Mouse (Mus musculus) embryonic stem cell, embryonic (primary cell): ENCODE measurements at regions not wholly inside any gene's neighbourhood (a gene's known extent, or its start where the extent isn't known, plus 50 kb on each side); places are given as distances from the start of the nearest gene placed in this dataset.

Source experiments
- CTCF ChIA-PET, 4 experiments: fragments of 300-600 bp in 2 of 4; fragments of 350-600 bp in 2 of 4; sonication (Branson Sonifier 250); formaldehyde crosslinking; loops; one replicate each; lab custom pipeline; 2022; ENCODE audit warnings: inconsistent platforms in 2 of 4; lab: Charles Lee
- POLR2A ChIA-PET, 4 experiments: fragments of 300-600 bp in 2 of 4; fragments of 350-600 bp in 2 of 4; sonication (Branson Sonifier 250); formaldehyde crosslinking; loops; one replicate each; lab custom pipeline; 2022; ENCODE audit warnings: antibody characterized with exemption in 4 of 4, inconsistent platforms in 1 of 4; lab: Charles Lee

DNA sequence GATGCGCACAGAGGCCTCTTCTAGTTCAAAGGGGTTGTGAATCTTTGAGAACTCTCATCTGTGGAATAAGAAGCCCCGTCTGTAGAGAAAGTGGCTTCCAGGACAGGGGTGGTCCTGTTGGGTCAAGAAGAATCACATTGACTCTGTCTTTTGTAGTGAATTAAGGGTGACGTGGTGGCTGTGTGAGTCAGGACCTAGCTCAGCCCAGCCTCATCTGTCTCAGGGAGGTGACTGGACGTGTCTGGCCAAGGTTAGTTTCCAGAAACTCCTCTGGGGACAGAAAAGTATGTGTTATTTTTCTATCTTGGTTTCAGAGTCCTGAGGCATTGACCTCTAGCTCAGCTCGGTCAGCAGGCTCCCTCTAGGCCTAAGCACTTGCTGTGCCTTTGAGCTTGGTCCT is 73.3 kb upstream of the Lep start:
- CTCF ChIA-PET = interaction anchor here (0.5 to 2.2 kb wide), 5 partner anchors 31 to 281 kb away, joined by 3 to 9 read pairs (median 5); no protein-coding TSS in a partner anchor
- POLR2A ChIA-PET = no interaction called here

DNA sequence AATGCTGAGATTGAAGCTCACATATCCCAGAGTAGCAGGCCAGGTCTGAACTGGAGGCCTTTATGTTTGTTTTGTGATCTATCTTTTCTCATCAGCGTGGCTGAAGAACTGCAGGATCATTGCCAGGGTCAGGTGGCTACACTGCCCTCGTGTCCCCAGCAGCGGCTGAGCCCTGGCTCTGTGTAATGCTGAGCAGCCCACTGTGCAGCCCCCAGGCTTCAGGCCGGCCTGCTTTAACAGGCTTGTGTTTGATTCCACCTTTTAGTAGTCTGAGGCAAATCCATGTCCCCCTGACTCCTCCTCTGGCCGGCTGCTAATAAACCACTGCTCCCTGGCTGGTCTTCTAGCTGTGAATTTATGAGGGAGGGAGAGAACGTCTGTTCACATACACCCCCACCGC is 72.6 kb upstream of the Lep start:
- CTCF ChIA-PET = interaction anchor here in 3 of 4 experiments (0.5 to 2.2 kb wide), 4 partner anchors 32 to 281 kb away, joined by 4 to 9 read pairs (median 6); no protein-coding TSS in a partner anchor
- POLR2A ChIA-PET = interaction anchor here in 2 of 4 experiments (0.8 to 3.4 kb wide), 3 partner anchors 30 to 507 kb away, joined by 3 to 14 read pairs (median 4); no protein-coding TSS in a partner anchor

DNA sequence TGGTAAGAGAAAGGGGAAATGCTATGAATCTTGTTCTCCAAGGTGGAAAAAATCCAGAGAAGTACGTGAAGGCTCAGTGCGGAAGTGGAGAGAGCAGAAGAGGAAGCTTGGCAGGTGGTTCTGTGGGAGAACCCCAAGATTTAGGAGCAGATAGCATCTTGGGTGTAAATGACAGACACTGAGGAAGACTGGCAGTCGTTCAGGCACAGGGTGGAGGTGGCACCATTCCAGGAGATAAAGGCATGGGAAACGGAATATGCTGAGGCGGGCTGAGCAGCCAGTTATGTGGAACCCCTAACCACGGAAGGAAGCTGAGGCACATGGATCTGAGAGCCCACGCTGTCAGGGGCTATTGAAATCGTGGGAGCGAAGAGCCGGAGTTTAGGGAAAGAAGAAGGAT is 70.6 kb upstream of the Lep start:
- CTCF ChIA-PET = interaction anchor here in 1 of 4 experiments (1.9 kb wide), 1 partner anchor 34 kb away, joined by 4 read pairs; no protein-coding TSS in a partner anchor
- POLR2A ChIA-PET = interaction anchor here in 2 of 4 experiments (0.6 to 3.4 kb wide), 5 partner anchors 9 to 35 kb away, joined by 3 to 14 read pairs (median 6); no protein-coding TSS in a partner anchor

DNA sequence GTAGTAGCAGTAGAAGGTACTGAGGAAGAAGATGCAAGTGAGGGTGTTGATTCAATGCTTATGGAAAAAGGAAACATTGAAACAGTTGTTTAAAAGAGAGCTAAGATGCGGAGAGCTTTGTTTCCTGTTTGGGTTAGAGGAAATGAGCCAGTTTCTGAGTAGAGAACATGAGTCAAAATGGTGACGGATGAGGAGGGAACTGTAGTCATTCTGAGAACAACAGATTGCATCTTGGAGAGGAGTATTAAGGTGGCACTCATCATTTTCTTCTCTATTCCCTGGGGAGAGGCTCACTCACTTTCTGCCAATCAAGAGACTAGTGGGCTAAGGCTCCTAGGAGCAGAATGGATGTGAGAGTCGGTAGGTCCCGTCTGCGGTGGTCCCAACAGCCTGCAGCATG is 69.8 kb upstream of the Lep start:
- CTCF ChIA-PET = interaction anchor here in 2 of 4 experiments (0.6 to 1.9 kb wide), 4 partner anchors 34 to 59 kb away, joined by 3 to 4 read pairs (median 4); no protein-coding TSS in a partner anchor
- POLR2A ChIA-PET = interaction anchor here in 2 of 4 experiments (0.6 to 3.4 kb wide), 5 partner anchors 10 to 58 kb away, joined by 3 to 14 read pairs (median 6); no protein-coding TSS in a partner anchor

DNA sequence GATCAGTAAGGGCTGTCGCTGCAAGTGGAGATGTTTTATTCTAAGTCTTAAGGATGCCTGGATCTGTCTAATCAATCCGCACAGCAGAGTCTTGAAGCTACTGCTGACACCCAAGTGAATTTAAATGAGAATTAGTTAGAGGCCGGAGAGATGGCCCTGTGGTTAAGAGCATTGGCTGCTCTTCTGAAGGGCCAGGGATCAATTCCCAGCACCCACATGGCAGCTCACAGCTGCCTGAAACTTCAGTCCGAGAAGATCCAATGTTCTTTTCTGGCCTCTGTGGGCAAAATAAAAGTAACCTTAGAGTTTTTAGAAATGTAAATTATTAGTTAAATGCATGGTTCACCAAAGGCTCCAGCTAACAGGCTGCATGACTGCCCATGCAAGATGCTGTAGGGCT is 65.5 kb upstream of the Lep start:
- CTCF ChIA-PET = interaction anchor here (0.5 to 2.0 kb wide), 11 partner anchors 8 to 329 kb away, joined by 3 to 8 read pairs (median 4); no protein-coding TSS in a partner anchor
- POLR2A ChIA-PET = interaction anchor here in 2 of 4 experiments (0.6 to 4.3 kb wide), 13 partner anchors 8 to 56 kb away, joined by 3 to 26 read pairs (median 4); no protein-coding TSS in a partner anchor

DNA sequence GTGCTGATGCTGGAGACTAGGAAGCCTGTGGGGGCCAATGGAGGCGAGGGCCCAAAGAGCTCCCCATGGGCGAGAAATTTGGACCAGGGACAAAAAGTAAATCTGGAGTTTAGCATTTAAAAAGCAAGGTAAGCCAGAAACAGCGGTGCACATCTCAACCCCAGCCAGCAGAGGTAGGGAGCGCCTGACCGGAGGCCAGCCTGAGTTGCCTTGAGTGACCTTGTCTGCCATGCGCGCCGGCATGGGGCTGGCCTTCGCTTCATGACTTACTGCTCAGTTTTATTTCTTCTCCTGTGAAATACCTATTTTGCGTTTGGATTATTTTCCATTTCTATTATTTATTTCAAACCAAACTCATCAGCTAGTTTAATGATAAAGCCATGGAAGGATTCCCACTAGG is 64.3 kb upstream of the Lep start:
- POLR2A ChIA-PET = interaction anchor here in 2 of 4 experiments (1.1 to 4.3 kb wide), 6 partner anchors 8 to 28 kb away, joined by 3 to 26 read pairs (median 5); no protein-coding TSS in a partner anchor
- CTCF ChIA-PET = interaction anchor here in 2 of 4 experiments (0.5 to 1.0 kb wide), 2 partner anchors 38 to 525 kb away, joined by 3 read pairs; no protein-coding TSS in a partner anchor

DNA sequence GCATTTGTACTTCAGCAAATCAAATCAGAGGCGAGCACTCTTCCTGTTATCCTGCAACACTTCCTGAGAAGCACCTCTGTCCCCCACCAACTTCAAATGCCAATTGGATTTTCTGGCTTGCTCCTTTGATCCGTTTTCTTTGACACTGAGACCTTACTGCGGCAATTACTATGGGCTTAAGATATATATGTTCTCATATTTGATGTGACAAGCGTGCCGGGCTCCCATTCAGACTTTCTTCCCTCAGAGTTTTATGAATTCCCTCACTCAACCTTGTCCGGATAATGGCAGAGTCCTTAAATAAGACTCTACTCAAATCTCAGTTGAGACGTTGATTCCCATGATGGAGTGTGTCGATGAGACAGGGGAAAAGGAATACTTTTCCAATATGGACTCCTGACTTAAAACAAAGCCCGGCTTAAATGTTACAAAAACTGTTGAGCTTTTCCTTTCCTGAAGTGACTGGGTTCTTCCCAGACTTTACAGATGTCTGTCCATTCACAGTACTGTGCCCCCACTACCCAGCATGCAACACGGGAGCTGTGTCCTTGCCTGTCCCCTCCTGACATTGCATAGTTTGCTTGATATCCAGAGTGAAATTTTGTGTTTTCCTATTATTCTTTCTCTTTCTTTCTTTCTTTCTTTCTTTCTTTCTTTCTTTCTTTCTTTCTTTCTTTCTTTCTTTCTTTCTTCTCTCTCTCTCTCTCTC is 60.5 kb upstream of the Lep start:
- ChIA-PET CTCF (no interaction called here), POLR2A (interaction anchor here in 1 of 4 experiments (0.7 kb wide), 1 partner anchor 16 kb away, joined by 3 read pairs; no protein-coding TSS in a partner anchor)

DNA sequence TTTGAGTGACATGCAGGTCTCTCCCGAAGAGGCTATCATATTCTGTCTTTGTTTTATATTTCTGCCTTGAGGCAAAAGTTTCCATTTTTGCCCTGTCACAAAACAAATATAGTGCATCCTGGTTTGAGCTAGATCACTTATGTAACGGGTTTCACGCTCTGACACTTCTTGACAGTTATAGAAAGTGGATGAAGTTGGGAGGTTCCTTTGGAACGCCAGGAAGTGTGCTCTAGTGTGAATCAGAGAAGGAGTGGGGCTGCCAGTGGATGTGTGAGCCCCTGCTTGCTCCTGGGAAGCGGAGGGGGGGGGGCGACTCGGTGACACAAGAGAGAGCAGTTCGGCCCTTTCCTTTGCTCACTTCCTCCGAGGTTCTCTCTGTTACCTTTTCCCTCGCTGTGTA is 57.9 kb upstream of the Lep start:
- ChIA-PET POLR2A (interaction anchor here in 3 of 4 experiments (0.6 to 7.2 kb wide), 27 partner anchors 8 to 815 kb away, joined by 3 to 94 read pairs (median 4); partner anchors contain the start of gene Calu (in 1 of the 3)), CTCF (interaction anchor here in 3 of 4 experiments (0.6 to 2.0 kb wide), 7 partner anchors 8 to 673 kb away, joined by 3 to 12 read pairs (median 5); no protein-coding TSS in a partner anchor)

DNA sequence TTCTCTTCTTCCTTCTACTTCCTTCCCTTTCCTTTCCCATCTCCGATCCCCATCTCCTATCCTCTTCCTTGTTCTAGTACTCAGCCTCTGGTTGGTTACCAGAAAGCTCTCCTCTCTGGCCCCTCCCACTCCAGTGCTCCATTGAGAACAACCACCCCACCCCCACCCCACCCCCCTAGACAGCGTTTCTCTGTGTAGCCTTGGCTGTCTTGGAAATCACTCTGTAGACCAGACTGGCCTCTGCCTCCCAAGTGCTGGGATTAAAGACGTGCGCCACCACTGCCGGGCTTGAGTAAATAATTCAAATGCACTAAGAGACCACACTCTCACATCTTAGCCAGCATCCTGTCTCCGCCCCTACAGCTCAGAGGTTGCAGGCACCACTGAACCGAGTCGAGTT is 57.2 kb upstream of the Lep start:
- POLR2A ChIA-PET = interaction anchor here in 3 of 4 experiments (0.6 to 7.2 kb wide), 34 partner anchors 8 to 1186 kb away, joined by 3 to 94 read pairs (median 4); partner anchors contain the start of genes Calu (in 1 of the 3) and Rbm28 (in 1 of the 3)
- CTCF ChIA-PET = interaction anchor here in 3 of 4 experiments (0.6 to 2.0 kb wide), 7 partner anchors 9 to 672 kb away, joined by 3 to 12 read pairs (median 5); no protein-coding TSS in a partner anchor

DNA sequence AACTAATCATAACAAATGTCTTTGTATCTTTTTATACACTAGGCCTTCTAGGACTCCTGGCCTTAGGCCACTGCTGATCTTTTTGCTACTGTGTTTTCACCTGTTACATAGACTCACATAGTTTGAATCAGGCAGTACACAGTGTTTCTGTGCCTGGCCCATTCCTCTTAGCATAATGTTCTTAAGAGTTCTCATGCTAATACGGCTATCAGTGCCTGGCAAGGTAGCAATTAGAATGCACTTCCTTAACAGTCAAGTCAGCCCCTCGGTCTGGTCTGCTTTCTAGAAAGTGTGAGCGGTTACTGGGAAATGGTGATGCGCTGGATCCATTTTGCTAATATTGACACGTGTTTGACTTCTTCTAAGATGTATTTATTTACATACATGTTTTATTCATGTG is 54.2 kb upstream of the Lep start:
- ChIA-PET POLR2A (interaction anchor here in 2 of 4 experiments (1.0 to 7.2 kb wide), 5 partner anchors 12 to 51 kb away, joined by 4 to 94 read pairs (median 4); no protein-coding TSS in a partner anchor), CTCF (interaction anchor here in 1 of 4 experiments (1.5 kb wide), 1 partner anchor 18 kb away, joined by 5 read pairs; no protein-coding TSS in a partner anchor)
